Mouse (Mus musculus): Measurements from ENCODE around the gene Ankib1.

GRCm38 (mm10) chr5:3666585-3666984 is 136.1 kb downstream of the Ankib1 start:
- TF ChIP-seq CTCF (IDR thresholded peaks at IDR 0.05; ENCODE audit: control insufficient read depth, insufficient read depth, low read length) (no peak), POLR2A (IDR thresholded peaks at IDR 0.05; ENCODE audit: borderline replicate concordance, control insufficient read depth, low read depth, low read length) (no peak)

Measured in bone marrow, adult 2 months (tissue).